Mouse (Mus musculus) retina, adult 2 months (tissue): ENCODE measurements around the gene Gm21586.
"Not testable (repeated sequence)": the region's sequence is repeated elsewhere in the genome, so short reads cannot be mapped to it uniquely, and the experiment has no call there.

Experiments used
- DNase-seq: peaks from one replicate; pipeline ENCODE4 v3.0.0-alpha.2; 2012; ENCODE audit warnings: low read depth, low spot score

The Gm21586 gene

GRCm38 (mm10) chr4:42439078-42439477 lies at the start of gene Gm21586:
TSS of gene Gm21586 (plus strand) at chr4:42439378.
- DNase-seq: not testable (repeated sequence)

- DNase-seq: not testable (repeated sequence)
These were observed 27.3 kb downstream of the Gm21586 start, which contains the start of gene Gm2163 for GRCm38 (mm10) chr4:42466452-42466851. TSS of gene Gm2163 (plus strand) at chr4:42466752.
